8 mouse cellular contexts compared by ENCODE assay signal in the genomic region with DNA sequence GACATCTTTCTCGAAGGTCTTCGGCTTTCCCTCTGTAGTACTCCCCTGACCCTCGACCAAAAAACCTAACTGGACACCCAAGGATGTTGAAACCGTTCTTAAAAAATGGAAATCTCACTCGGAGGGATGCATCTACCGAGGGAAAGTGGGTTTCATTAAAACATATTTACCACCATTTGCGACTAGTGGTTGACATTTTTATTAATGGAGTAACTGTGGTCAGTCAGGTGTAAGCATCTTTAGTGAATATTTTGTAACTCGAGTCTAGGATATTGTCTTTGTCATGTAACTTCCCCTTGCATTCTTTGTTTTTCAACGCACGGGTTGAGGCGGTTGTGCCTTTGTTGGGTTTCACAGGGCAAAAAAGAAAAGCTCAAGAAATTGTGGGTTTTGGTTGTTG. TPM values are rescaled to one million over a fixed set of nuclear protein-coding genes. Genes with fewer than 3 reads are reported as not detected.
DNase-seq lines count a peak whose midpoint lies in the region; ATAC-seq and TF ChIP-seq lines count a peak whose summit lies in the region.
"Had no signal": no experiment of that assay in that cellular context is flagged by ENCODE, and none has a peak within 500 bp of the region (broad histone marks: within the 10 kb centered on the region; RNA-seq: fewer than 3 reads in every experiment).

No protein-coding gene starts in this region.

- TF ChIP-seq CTCF in intestine, postnatal 0 days (IDR thresholded peaks at IDR 0.05; ENCODE audit: low read depth): no peak

- H3K27me3 ChIP-seq in embryonic facial prominence, embryonic 11.5 days (ENCODE audit: control insufficient read depth, insufficient read depth, low read length): no peaks in the 10 kb centered on the region
- no peaks in the 10 kb centered on the region for H3K27me3 ChIP-seq in intestine, postnatal 0 days (replicated peaks; ENCODE audit: control insufficient read depth, insufficient read depth, low read length)
- H3K27me3 ChIP-seq in neural tube, embryonic 15.5 days (replicated peaks): no peaks in the 10 kb centered on the region

- H3K36me3 ChIP-seq in embryonic facial prominence, embryonic 11.5 days (replicated peaks; ENCODE audit: control insufficient read depth, insufficient read depth, low read depth, low read length): no peaks in the 10 kb centered on the region
- H3K36me3 ChIP-seq in intestine, postnatal 0 days (ENCODE audit: control insufficient read depth, insufficient read depth): no peaks in the 10 kb centered on the region; the same call in 1 of the 2 replicates
- no peaks in the 10 kb centered on the region for H3K36me3 ChIP-seq in neural tube, embryonic 15.5 days

- H3K9ac ChIP-seq in embryonic facial prominence, embryonic 11.5 days (replicated peaks; ENCODE audit: low read length): peak overlapping the region; percentile 95
- peak overlapping the region; percentile 95 for H3K9ac ChIP-seq in intestine, postnatal 0 days (ENCODE audit: low read depth, low read length)
- H3K9ac ChIP-seq in neural tube, embryonic 15.5 days (replicated peaks): peak overlapping the region; percentile 98

- peak; percentile 16 for DNase-seq in thymus, postnatal 14 days
- no peak for DNase-seq in thymus, postnatal 10 days (ENCODE audit: low spot score in 2 of 2)
- peak; percentile 47 for DNase-seq in embryonic facial prominence, embryonic 11.5 days (ENCODE audit: low spot score)
- no peak for DNase-seq in T-cell, adult 2 months (ENCODE audit: low spot score)

- no peaks in the 10 kb centered on the region for H3K4me1 ChIP-seq in embryonic facial prominence, embryonic 11.5 days (ENCODE audit: control insufficient read depth, insufficient read depth, low read length)
- H3K4me1 ChIP-seq in intestine, postnatal 0 days (replicated peaks; ENCODE audit: control insufficient read depth, insufficient read depth, low read length): 0 out of 2 replicates have a peak, but pooled peaks cover 3% of the 10 kb centered on the region
- peaks cover 42% of the 10 kb centered on the region for H3K4me1 ChIP-seq in neural tube, embryonic 15.5 days

- peak overlapping the region; percentile 32; the same call in 1 of the 2 replicates for H3K4me2 ChIP-seq in embryonic facial prominence, embryonic 11.5 days (ENCODE audit: low read depth, low read length)
- H3K4me2 ChIP-seq in intestine, postnatal 0 days (replicated peaks; ENCODE audit: low read depth): peak overlapping the region; percentile 69
- peak overlapping the region; percentile 71 for H3K4me2 ChIP-seq in neural tube, embryonic 15.5 days

- ATAC-seq in embryonic facial prominence, embryonic 11.5 days (replicated peaks; ENCODE audit: insufficient number of reproducible peaks, low FRiP score, low TSS enrichment, low read depth): no peak
- no peak for ATAC-seq in intestine, postnatal 0 days
- no peak for ATAC-seq in neural tube, embryonic 15.5 days (ENCODE audit: low FRiP score)
- no peak for ATAC-seq in erythroid progenitor cell, adult 5-6 weeks (replicated peaks; ENCODE audit: low FRiP score, poor library complexity, severe bottlenecking)

- H3K9me3 ChIP-seq in embryonic facial prominence, embryonic 11.5 days (replicated peaks; ENCODE audit: control insufficient read depth, low read length): no peaks in the 10 kb centered on the region
- no peaks in the 10 kb centered on the region for H3K9me3 ChIP-seq in intestine, postnatal 0 days (ENCODE audit: control insufficient read depth)
- no peaks in the 10 kb centered on the region for H3K9me3 ChIP-seq in neural tube, embryonic 15.5 days (replicated peaks)

- H3K27ac ChIP-seq in embryonic facial prominence, embryonic 11.5 days (replicated peaks; ENCODE audit: low read depth, low read length): peak overlapping the region; percentile 99
- peak overlapping the region; percentile 99 for H3K27ac ChIP-seq in intestine, postnatal 0 days (ENCODE audit: low read depth, low read length)
- H3K27ac ChIP-seq in neural tube, embryonic 15.5 days (replicated peaks): peak overlapping the region; percentile 100

- under 1% methylated on average over 11 of the region's 11 CpGs for WGBS in embryonic facial prominence, embryonic 11.5 days
- WGBS in intestine, postnatal 0 days: under 1% methylated on average over 11 of the region's 11 CpGs
- under 1% methylated on average over 11 of the region's 11 CpGs for WGBS in neural tube, embryonic 15.5 days

- H3K4me3 ChIP-seq in embryonic facial prominence, embryonic 11.5 days (ENCODE audit: low read depth, low read length): peak overlapping the region; percentile 61
- peak overlapping the region; percentile 93 for H3K4me3 ChIP-seq in intestine, postnatal 0 days (ENCODE audit: low read depth, low read length)
- peak overlapping the region; percentile 72 for H3K4me3 ChIP-seq in neural tube, embryonic 15.5 days (replicated peaks)

RNA-seq across cellular contexts. Expression of a gene that starts 1.0 kb away (rescaled TPM):
- 228 and 232 TPM in 2 replicates for polyA plus RNA-seq in embryonic facial prominence, embryonic 11.5 days (2014; fragmentation: Nextera tagmentation; extraction: Ambion mirVana)
- 33.0 and 35.7 TPM in 2 replicates for polyA plus RNA-seq in intestine, postnatal 0 days (2015; fragmentation: Nextera tagmentation; extraction: Ambion mirVana)
- polyA plus RNA-seq in neural tube, embryonic 15.5 days (2015; fragmentation: Nextera tagmentation; extraction: Ambion mirVana): 275 and 303 TPM in 2 replicates
- total RNA-seq in erythroid progenitor cell, adult 5-6 weeks (2015; ENCODE audit: low replicate concordance): 42.5 and 59.5 TPM in 2 replicates
- 32.9 and 39.7 TPM in 2 replicates for total RNA-seq in erythroid progenitor cell, adult 5-6 weeks (2017; ENCODE audit: low replicate concordance)

RNA-seq across cellular contexts. Expression of a gene that starts 8.0 kb away (rescaled TPM):
- 73.6 and 78.3 TPM in 2 replicates for polyA plus RNA-seq in embryonic facial prominence, embryonic 11.5 days (2014; fragmentation: Nextera tagmentation; extraction: Ambion mirVana)
- polyA plus RNA-seq in intestine, postnatal 0 days (2015; fragmentation: Nextera tagmentation; extraction: Ambion mirVana): 37.8 and 41.0 TPM in 2 replicates
- polyA plus RNA-seq in neural tube, embryonic 15.5 days (2015; fragmentation: Nextera tagmentation; extraction: Ambion mirVana): 79.8 and 89.6 TPM in 2 replicates
- total RNA-seq in erythroid progenitor cell, adult 5-6 weeks (2015; ENCODE audit: low replicate concordance): 10.9 and 15.1 TPM in 2 replicates
- 8.0 and 8.5 TPM in 2 replicates for total RNA-seq in erythroid progenitor cell, adult 5-6 weeks (2017; ENCODE audit: low replicate concordance)

RNA-seq across cellular contexts. Expression of a gene that starts 21.5 kb away (rescaled TPM):
- not detected in 2 replicates for polyA plus RNA-seq in embryonic facial prominence, embryonic 11.5 days (2014; fragmentation: Nextera tagmentation; extraction: Ambion mirVana)
- not detected in 2 replicates for polyA plus RNA-seq in intestine, postnatal 0 days (2015; fragmentation: Nextera tagmentation; extraction: Ambion mirVana)
- polyA plus RNA-seq in neural tube, embryonic 15.5 days (2015; fragmentation: Nextera tagmentation; extraction: Ambion mirVana): not detected in 2 replicates
- 2.5 TPM in 1 of 2 replicates, not detected in the other for total RNA-seq in erythroid progenitor cell, adult 5-6 weeks (2015; ENCODE audit: low replicate concordance)
- total RNA-seq in erythroid progenitor cell, adult 5-6 weeks (2017; ENCODE audit: low replicate concordance): not detected in 2 replicates
- total RNA-seq: neutrophil, adult 5-6 weeks had no signal

RNA-seq across cellular contexts. Expression of a gene that starts 33.2 kb away (rescaled TPM):
- 23.8 and 25.1 TPM in 2 replicates for polyA plus RNA-seq in embryonic facial prominence, embryonic 11.5 days (2014; fragmentation: Nextera tagmentation; extraction: Ambion mirVana)
- polyA plus RNA-seq in intestine, postnatal 0 days (2015; fragmentation: Nextera tagmentation; extraction: Ambion mirVana): 12.4 and 12.8 TPM in 2 replicates
- polyA plus RNA-seq in neural tube, embryonic 15.5 days (2015; fragmentation: Nextera tagmentation; extraction: Ambion mirVana): 22.2 and 25.6 TPM in 2 replicates
- total RNA-seq in erythroid progenitor cell, adult 5-6 weeks (2015; ENCODE audit: low replicate concordance): 20.5 and 22.6 TPM in 2 replicates
- 7.1 and 8.0 TPM in 2 replicates for total RNA-seq in erythroid progenitor cell, adult 5-6 weeks (2017; ENCODE audit: low replicate concordance)

RNA-seq across cellular contexts. Expression of a gene that starts 33.9 kb away (rescaled TPM):
- 760 and 783 TPM in 2 replicates for polyA plus RNA-seq in embryonic facial prominence, embryonic 11.5 days (2014; fragmentation: Nextera tagmentation; extraction: Ambion mirVana)
- 196 and 204 TPM in 2 replicates for polyA plus RNA-seq in intestine, postnatal 0 days (2015; fragmentation: Nextera tagmentation; extraction: Ambion mirVana)
- 344 and 348 TPM in 2 replicates for polyA plus RNA-seq in neural tube, embryonic 15.5 days (2015; fragmentation: Nextera tagmentation; extraction: Ambion mirVana)
- 215 and 223 TPM in 2 replicates for total RNA-seq in erythroid progenitor cell, adult 5-6 weeks (2015; ENCODE audit: low replicate concordance)
- total RNA-seq in erythroid progenitor cell, adult 5-6 weeks (2017; ENCODE audit: low replicate concordance): 5.6 and 62.1 TPM in 2 replicates

Comparison
In these comparisons a context has a peak if more than half of its experiments do, and no peak if none do; other contexts are left out.
1. DNase-seq: peak in thymus, postnatal 14 days (single experiment) and embryonic facial prominence, embryonic 11.5 days (single experiment); none in thymus, postnatal 10 days (0 of 2) and T-cell, adult 2 months (single experiment).
2. Peak in every context shown above with its lines, with median percentiles within 50 percentile points of each other: H3K27ac ChIP-seq, H3K4me2 ChIP-seq, H3K4me3 ChIP-seq and H3K9ac ChIP-seq.